Mouse (Mus musculus): Measurements from ENCODE around the gene Car9.
"Not testable (repeated sequence)": the region's sequence is repeated elsewhere in the genome, so short reads cannot be mapped to it uniquely, and the experiment has no call there.

Car9 gene

GRCm38 (mm10) chr4:43506536-43507185, at the start of gene Car9:
Gene Car9, plus strand, starts transcription at chr4:43506966.
- DNase-seq, result peak; percentile 92 to 93

GRCm38 (mm10) chr4:43457124-43457523, 49.6 kb upstream of the Car9 start:
- no peak for DNase-seq

GRCm38 (mm10) chr4:43463102-43463501, 43.7 kb upstream of the Car9 start:
- no peak for DNase-seq

- DNase-seq, result no peak
These were observed 40.8 kb upstream of the Car9 start for GRCm38 (mm10) chr4:43465935-43466334.

- DNase-seq, result no peak
These were observed 39.9 kb upstream of the Car9 start for GRCm38 (mm10) chr4:43466872-43467271.

GRCm38 (mm10) chr4:43470301-43470700, 36.5 kb upstream of the Car9 start:
- no peak for DNase-seq

GRCm38 (mm10) chr4:43473636-43474035, 33.1 kb upstream of the Car9 start:
- no peak for DNase-seq

GRCm38 (mm10) chr4:43476604-43477003, 30.2 kb upstream of the Car9 start:
- DNase-seq, result no peak

- peak; percentile 85 to 91 for DNase-seq
These were observed 28.8 kb upstream of the Car9 start for GRCm38 (mm10) chr4:43477857-43478533.

GRCm38 (mm10) chr4:43478534-43478858, 28.3 kb upstream of the Car9 start:
- DNase-seq, result no peak

GRCm38 (mm10) chr4:43478906-43479832, 27.6 kb upstream of the Car9 start:
- peak; percentile 46 to 75 for DNase-seq

- DNase-seq, result no peak
These were observed 25.8 kb upstream of the Car9 start for GRCm38 (mm10) chr4:43480985-43481384.

- DNase-seq, result no peak
These were observed 24.8 kb upstream of the Car9 start for GRCm38 (mm10) chr4:43481894-43482456.

- DNase-seq, result peak; percentile 64 to 67
These were observed 24.2 kb upstream of the Car9 start for GRCm38 (mm10) chr4:43482591-43482990.

GRCm38 (mm10) chr4:43483535-43484091, 23.2 kb upstream of the Car9 start, which contains the start of gene Sit1:
Gene Sit1, minus strand, starts transcription at chr4:43483734.
- DNase-seq, result no peak

GRCm38 (mm10) chr4:43485666-43486065, 21.1 kb upstream of the Car9 start:
- DNase-seq, result not testable (repeated sequence)

- DNase-seq, result no peak
These were observed 17.2 kb upstream of the Car9 start for GRCm38 (mm10) chr4:43489611-43490010.

GRCm38 (mm10) chr4:43490801-43491200, 16.0 kb upstream of the Car9 start:
- no peak for DNase-seq

GRCm38 (mm10) chr4:43492101-43492820, 14.5 kb upstream of the Car9 start:
- DNase-seq, result no peak

GRCm38 (mm10) chr4:43492821-43493185, 14.0 kb upstream of the Car9 start, which contains the start of gene Ccdc107:
Gene Ccdc107, plus strand, starts transcription at chr4:43492900.
- DNase-seq, result peak; percentile 94 to 95

GRCm38 (mm10) chr4:43493186-43493845, 13.4 kb upstream of the Car9 start:
- DNase-seq, result peak; percentile 98

All from cerebellum, postnatal 25 days (tissue).